Mouse (Mus musculus): ENCODE results near the gene Dcakd. TPM values are rescaled to one million over a fixed set of nuclear protein-coding genes. Genes with fewer than 3 reads are reported as not detected.
A peak's percentile ranks its signal among the peaks of the same experiment; 100 is the strongest.

Dcakd gene
- 10 to 100 TPM; 76.4 to 77.9 TPM for total RNA-seq (2021)

DNA sequence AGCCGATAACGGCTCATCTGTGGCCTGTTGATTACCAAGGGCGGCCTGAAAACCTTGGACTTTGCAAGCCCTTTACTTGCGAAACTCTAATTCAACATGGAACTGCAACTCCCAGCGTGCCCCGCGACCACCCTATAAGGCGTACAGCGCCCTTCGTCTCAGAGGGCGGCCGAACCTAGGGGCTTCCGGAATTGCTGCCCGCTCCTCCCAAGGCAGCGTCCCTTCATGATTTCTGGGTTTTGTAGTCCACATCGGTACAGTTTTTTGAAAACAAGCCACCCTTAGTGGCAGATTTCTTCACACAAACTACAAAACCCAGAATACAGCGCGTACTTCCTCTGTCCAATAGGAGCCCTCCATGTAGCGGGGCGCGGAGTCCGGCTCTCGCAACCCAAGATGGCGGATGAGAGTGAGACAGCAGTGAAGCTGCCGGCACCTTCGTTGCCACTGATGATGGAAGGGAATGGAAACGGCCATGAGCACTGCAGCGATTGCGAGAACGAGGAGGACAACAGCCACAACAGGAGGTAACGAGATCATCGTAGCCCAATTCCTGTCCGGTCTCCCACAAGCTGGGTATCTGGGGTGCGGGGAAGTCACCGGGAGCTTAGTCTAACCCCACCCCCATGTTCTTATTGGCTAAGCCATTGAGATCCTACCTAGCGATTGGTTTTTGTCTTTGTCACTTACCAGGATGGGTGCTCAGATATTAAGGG is at the start of gene Dcakd, which contains the start of gene Nmt1:
Dcakd (minus strand) TSS at position 158 of the 716 bp plus-strand sequence.
Nmt1 (plus strand) TSS at position 15 of the 716 bp plus-strand sequence.
- DNase-seq: peak; percentile 92

- DNase-seq: no peak
Observed at GRCm38 (mm10) chr11:103076581-103076980, 48.4 kb upstream of the Dcakd start.

- peak; percentile 69 for DNase-seq
Observed at GRCm38 (mm10) chr11:103076010-103076409, 47.9 kb upstream of the Dcakd start.

GRCm38 (mm10) chr11:103074796-103075323 is 46.7 kb upstream of the Dcakd start:
- peak; percentile 42 for DNase-seq

DNA sequence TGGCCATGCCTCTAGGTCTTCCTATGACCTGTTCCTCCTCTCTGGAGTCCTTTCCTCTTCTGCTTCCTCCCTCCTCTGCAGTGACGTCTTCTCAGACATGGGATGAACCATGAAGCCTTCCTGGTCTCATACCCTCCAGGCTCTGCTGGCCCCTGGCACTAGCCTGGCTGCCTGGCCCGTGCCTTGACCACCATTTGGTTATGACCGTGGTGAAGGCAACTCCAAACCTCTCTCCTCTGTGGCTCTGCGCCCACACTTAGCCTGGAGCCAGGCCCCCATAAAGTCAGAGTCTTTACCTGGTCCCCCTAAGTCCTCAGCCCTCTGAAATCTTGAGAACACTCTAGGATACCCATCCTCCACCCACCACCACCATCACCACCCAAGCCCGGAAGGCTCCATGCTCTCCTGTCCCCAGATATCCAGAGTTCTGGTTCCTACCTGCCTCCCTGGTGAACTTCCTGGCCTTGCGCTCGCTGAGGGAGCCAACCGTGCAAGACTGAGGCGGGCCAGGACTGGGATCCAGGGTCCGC is 46.1 kb upstream of the Dcakd start:
- no peak for DNase-seq

DNA sequence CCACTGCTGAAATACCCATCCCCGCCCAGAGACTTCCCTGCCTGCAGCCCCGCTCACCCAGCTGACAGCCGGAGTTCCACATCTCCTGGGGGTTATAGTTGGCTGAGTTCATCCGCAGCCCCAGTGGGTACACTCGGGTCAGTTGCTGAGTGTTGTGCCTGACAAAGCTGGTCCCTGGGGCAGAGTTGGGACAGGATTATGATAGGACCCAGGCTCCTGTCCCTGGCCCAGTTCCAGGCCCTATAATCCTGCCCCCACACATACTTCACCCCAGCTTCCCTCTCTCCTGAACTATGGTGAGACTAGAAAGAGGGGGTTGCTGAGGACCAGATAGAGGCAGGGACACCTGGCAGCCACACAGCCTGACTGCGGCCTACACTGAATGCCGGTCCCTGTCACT is 45.5 kb upstream of the Dcakd start:
- DNase-seq: no peak

DNA sequence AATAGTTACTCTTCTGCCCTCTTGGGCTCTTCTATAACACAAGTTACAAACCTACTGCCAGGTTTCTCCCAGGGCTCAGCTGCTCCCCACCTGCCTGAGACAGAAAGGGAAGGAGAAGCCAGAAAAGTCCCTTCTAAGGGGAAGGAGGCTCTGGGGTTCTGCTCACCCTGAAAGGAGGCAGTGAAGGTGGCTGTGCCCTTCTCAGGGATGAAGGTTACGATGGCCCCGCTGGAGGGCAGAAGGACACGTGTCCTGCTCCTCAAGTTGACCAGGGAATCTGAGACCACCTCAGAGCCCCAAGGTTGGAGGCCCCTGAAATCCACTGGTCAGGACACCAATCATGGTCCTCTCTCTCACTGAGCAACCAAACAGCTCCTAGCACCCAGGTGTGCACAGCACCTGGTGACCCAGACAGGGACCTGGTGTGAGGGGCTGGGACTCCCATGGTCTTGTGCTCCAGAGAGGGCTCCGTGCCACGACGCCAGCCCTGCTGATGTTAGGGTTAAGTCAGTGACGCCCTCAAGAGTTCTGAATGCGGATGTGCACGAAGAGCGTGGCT is 42.3 kb upstream of the Dcakd start:
- DNase-seq: no peak

GRCm38 (mm10) chr11:103069731-103070130 is 41.6 kb upstream of the Dcakd start:
- no peak for DNase-seq

DNA sequence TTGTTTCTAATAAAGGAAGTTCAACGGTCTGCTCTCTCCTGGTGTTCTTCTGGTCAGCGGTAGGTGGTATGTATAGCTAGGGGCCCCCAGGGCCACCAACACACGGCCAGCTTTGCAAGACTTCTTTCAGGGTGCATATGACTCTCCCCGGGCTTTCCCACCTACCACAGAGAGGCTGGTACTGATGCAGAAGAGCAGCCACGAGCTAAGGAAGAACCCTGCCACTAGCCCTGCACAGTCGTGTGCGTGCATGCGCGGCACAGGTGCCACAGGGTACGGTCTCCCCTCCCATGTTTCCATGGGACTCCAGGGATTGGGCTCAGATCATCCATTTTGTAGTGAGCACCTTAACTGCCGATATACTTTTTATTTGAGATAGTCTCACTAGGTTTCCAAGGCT is 40.8 kb upstream of the Dcakd start:
- DNase-seq: no peak

DNA sequence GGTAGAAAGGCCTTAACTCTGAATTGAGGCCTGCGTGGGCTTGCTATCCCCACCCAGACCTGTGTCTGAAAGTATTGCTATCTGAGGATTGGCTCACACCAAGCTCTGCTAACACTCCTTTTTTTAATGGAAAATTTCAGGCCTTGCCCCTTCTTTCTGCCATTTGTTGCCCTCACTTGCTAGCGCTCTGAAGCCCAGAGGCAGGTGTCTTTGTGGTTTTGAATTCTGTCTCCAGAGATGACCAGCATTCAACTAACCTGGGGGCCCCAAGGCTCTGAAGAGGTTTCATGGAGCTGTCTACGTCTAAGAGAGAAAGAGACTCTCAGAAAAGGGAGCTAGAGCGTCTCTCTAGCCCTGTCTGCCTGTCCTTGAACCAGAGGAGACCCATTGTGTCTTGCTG is 40.1 kb upstream of the Dcakd start:
- DNase-seq: no peak

GRCm38 (mm10) chr11:103067457-103068001 is 39.4 kb upstream of the Dcakd start:
- DNase-seq: peak; percentile 61

GRCm38 (mm10) chr11:103067051-103067361 is 38.9 kb upstream of the Dcakd start:
- DNase-seq: no peak

- no peak for DNase-seq
Observed at GRCm38 (mm10) chr11:103066191-103067050, 38.3 kb upstream of the Dcakd start.

DNA sequence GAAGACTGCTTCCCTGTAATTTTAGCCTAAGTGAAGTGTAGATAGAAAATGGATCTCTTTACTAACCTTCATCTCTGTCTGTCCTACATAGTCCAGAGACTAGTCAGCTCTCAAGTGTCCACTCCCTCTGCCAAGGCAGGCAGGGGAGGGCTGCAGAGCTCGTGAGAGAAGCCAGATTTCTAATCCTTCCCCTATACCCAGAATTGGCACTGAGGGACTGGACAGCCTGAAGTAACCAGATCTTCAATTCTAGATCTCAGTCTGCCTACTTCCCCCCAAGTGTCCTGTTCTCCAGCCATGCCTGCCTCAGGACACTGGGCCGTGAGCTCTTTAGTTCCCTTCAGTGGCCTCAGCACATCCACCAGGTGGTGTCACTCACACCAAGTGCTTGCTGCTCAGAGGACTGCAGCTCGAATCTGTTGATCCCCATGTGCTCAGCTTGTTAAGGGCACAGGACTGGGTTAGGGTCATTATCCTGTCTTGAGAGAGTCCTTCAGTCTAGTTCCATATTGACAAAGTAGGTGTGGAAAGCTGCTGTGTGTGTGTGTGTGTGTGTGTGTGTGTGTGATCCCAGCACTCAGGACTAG is 30.5 kb upstream of the Dcakd start:
- DNase-seq: no peak

GRCm38 (mm10) chr11:103056636-103057035 is 28.5 kb upstream of the Dcakd start:
- no peak for DNase-seq

DNA sequence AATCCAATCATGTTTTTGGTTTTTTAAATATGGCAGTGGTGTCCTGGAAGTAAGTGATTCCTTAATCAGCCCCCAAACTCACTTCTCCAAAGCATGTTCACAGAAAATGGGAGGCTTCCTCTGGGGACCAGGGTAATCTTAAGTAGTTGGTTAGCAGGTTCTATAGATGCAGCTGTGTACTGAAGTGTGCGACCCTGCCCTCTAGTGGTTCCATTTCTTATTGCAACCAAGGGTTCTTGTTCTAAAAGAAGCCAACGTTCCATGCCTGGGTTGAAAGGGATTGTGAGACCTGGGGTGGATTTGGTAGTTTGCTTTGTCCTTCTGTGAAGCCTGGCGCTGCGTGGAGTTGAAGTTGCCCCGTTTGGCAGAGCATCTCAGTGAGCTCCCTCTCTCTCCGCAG is 26.7 kb upstream of the Dcakd start:
- DNase-seq: peak; percentile 86

- DNase-seq: no peak
Observed at GRCm38 (mm10) chr11:103053191-103054076, 25.3 kb upstream of the Dcakd start.

GRCm38 (mm10) chr11:103052078-103052477 is 23.9 kb upstream of the Dcakd start:
- no peak for DNase-seq

- peak; percentile 81 for DNase-seq
Observed at GRCm38 (mm10) chr11:103051249-103051691, 23.1 kb upstream of the Dcakd start.

DNA sequence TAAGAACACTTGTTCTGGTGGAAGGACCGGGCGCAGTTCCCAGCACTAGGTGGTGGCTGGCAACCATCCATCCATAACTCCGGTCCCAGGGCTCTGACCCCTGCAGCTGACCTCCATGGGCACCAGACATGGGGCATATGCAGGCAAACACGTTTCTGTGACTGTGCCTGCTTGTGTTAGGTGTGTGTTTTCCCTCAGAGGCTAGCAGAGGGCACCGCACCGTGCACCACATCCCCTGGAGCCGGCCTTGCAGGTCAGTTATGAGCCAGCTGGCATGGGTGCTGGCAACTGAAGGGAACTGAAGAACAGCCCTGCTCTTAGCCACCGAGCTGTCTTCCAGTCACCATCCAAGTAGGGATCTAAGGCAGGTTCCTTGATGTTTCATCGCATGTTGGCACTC is 22.0 kb upstream of the Dcakd start:
- DNase-seq: no peak

DNA sequence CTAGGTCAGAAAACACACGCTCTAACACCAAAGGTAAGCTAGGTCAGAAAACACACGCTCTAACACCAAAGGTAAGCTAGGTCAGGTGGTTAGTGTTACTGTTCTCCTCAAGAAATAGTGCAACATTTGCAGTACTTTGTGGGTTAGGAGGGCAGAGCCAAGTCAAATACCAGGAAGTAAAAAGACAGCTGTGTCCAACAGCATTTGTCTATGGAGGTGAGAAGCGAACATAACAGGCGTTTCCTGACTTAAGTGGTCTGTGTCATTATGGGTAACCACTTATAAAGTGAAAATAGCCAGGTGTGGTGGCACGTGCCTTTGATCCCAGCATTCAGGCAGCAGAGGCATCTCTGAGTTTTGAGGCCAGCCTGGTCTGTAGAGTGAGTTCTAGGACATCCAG is 21.5 kb upstream of the Dcakd start:
- DNase-seq: no peak

All from heart, postnatal 4 days (tissue).